Mouse (Mus musculus) layer of hippocampus, adult 8-10 months (tissue): ENCODE measurements at regions not wholly inside any gene's neighbourhood (a gene's known extent, or its start where the extent isn't known, plus 50 kb on each side); places are given as distances from the start of the nearest gene placed in this dataset.

Source experiments
- DNase-seq, 2 experiments: peaks; one replicate each; pipeline ENCODE4 v3.0.0; 2022; ENCODE audit warnings: low spot score in 2 of 2

DNA sequence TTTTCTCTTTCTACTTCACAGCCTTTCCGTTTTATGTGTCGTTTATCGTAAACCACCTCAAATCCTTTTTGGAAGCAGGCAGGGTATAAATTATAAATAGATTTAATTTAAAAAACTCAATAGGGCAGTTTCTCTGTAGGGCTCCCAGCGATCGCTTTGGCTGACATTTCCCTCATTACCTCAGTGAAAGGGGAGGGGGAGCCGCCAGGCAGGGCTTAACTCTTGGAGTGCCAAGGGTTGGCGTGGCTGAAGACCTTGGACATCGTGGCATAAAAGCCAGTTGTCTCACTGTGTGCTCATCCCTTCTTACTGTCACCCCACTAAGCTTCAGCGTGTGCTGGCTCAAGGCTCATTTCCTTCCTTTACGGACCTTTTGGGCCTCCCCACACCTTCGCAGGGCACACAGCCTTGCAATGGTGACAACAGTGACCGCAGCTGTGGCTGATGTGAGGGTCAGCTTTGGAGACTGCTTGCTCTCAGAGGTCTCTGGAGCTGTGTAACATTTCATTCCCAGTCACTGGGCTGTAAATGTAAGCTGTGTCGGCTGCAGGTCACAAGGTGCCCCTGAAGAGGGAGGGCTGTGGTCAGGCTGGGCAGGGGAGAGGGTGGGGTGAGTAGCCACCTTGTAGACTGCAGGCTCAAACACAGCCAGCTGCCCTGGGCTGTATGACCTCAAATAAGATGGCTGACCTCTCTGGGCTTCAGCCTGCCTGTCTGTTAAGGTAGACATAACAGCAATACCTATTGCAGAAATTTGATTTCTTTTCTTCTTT is 81.6 kb upstream of the Stx16 start:
- no peak for DNase-seq

- no peak for DNase-seq
These were observed 71.4 kb upstream of the Stx16 start for GRCm38 (mm10) chr2:174004666-174005065.

- DNase-seq = no peak
These were observed 68.1 kb upstream of the Stx16 start for GRCm38 (mm10) chr2:174007976-174008349.

- no peak for DNase-seq
These were observed 67.5 kb upstream of the Stx16 start for GRCm38 (mm10) chr2:174008350-174009218.

GRCm38 (mm10) chr2:174010038-174010437 is 66.1 kb upstream of the Stx16 start:
- no peak for DNase-seq

- DNase-seq = no peak
These were observed 64.7 kb upstream of the Stx16 start for GRCm38 (mm10) chr2:174011399-174011798.

- DNase-seq = no peak
These were observed 61.7 kb upstream of the Stx16 start for GRCm38 (mm10) chr2:174014361-174014760.

GRCm38 (mm10) chr2:174015283-174015682 is 60.8 kb upstream of the Stx16 start:
- DNase-seq = no peak

DNA sequence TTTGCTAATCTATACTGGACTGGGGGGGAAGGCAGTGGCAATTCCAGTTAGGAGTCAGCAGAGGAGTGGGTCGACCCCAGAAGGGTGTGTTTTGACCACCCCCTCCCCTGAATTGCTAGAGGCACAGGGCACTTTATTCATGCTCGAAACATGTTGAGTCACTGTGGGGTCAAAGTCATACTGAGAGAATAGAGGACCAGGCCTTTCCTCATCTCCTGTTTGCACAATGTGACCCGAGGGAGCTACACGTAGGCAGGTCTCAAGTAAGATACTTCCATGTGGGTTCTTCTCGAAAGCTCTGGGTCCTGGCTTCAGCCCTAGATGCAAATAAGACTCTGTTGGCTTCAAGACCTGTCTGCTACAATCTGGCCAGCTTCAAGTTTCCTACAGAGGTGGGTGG is 60.0 kb upstream of the Stx16 start:
- no peak for DNase-seq

GRCm38 (mm10) chr2:174017042-174017441 is 59.1 kb upstream of the Stx16 start:
- DNase-seq = no peak

DNA sequence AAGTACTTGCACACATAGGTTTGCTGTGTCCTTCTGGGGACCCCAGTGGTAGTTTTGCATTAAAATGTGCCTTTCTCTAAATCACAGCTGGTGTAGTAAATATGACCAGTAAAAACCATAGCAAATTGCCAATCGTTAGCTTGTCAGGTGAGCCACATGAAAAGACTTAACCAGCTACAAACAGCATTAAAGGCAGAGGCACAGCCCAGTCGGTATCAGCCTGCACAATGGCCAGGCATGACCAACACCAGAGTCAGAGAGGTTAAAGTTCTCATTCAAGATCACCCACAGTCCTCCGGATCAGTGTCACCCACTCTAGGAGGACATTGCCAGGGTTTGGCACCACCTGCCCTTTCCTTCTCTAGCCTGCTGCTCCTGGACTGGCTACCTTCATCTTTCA is 58.5 kb upstream of the Stx16 start:
- DNase-seq = no peak

DNA sequence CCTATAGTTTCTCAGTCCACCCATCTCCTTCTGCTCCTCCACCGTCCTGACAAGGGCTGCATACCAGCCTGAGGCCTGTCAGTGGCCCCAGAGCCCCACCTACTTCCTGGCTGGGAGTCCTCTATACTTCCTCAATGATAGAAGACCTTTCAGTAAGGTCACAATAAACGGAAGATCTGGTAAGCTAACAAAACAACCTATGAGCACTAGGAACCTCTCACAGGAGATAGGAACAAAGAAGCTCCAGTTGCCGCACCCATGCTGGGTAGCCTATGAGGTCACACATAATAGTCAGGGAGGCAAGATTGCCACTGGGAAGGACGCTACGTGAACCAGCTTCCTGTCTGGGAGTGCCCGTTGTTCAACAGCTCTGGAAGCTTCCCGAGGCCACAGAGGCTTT is 58.1 kb upstream of the Stx16 start:
- DNase-seq = no peak

- DNase-seq = no peak
These were observed 57.1 kb upstream of the Stx16 start for GRCm38 (mm10) chr2:174018986-174019385.

DNA sequence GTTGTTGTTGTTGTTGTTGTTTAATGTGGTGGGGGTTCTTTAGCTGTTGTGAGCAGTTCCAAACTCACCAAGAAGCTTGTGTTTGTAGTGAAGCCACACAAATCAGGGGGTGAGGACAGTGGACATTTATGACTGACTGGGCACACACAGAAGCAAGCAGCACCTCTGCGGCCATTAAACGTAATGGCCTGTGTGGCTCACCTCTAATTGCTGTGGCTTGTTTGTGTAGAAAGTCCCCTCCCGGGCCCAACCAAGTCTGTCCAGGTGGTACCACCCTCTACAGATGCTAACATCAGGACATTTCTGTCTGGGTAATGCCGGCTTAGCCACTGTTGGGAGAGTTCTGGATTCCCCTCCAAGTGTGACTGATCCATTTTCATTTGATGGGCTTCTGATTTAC is 56.1 kb upstream of the Stx16 start:
- DNase-seq = no peak

- DNase-seq = no peak
These were observed 55.7 kb upstream of the Stx16 start for GRCm38 (mm10) chr2:174020447-174020846.

GRCm38 (mm10) chr2:174021538-174021937 is 54.6 kb upstream of the Stx16 start:
- DNase-seq = no peak

DNA sequence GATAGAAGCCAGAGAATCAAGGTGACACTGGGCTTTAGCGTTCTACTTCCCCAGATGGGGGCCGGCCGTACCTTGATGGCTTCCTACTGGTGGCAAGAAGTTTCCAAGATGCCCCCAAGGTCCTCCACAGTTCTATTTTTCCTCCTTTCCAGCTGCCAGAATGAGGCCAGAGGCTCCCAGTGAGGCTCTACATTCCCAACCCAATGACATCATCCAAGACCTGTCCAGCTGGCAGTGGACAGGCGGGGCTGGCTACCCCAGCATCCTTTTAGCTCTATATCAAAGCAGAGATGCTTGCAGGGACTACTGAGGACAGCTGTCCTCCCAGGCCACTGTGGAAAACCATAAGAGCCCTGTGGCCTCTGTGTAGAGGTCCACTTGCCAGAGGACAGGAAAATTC is 53.8 kb upstream of the Stx16 start:
- no peak for DNase-seq

DNA sequence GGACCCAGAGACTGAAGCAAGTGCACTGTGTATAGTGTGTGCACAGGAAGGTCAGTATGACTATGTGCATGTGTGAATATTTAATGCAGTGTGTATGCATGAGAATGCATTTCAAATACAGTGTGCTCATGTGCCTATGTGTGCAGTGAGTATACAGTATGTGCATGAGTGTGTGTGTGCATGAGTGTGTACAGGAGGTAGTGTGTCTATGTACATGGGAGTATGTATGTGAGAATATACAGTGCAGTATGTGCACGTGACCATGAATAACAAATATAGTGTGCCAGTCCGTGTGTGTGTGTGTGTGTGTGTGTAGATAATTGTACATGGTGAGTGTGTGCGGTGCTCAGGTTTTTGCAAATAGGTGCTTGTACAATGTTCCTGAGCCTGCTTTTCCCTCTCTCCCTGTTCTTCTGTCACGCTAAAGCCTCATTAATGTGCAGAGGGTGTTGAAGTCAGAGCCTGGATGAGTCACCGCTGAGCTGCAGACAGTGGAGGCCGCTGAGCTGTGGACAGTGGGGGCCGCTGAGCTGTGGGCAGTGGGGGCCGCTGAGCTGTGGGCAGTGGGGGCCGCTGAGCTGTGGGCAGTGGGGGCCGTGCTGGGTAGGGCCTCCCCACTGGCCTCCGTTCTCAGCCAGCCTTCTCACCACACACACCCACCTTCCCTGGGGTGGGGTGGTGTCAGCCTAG is 50.8 kb upstream of the Stx16 start:
- no peak for DNase-seq
